Mouse (Mus musculus) G1E (cell line): ENCODE data around the gene AU021092. TPM values are rescaled to one million over a fixed set of nuclear protein-coding genes. Genes with fewer than 3 reads are reported as not detected.

Experiments used
- ATAC-seq: 2 replicates; pipeline ENCODE4 v1.8.0; 2016; ENCODE audit warnings: mild to moderate bottlenecking; ENCODE audit not compliant: insufficient number of reproducible peaks, poor library complexity, low FRiP score, severe bottlenecking; ENCODE audit errors: extremely low read depth
- DNase-seq: peaks from one replicate; pipeline ENCODE4 v3.0.0; 2012; ENCODE audit warnings: low spot score
- H3K27me3 ChIP-seq: 2 replicates; pipeline ENCODE4 v1.6.1; 2012; ENCODE audit warnings: mild to moderate bottlenecking, low read length, inconsistent platforms; ENCODE audit not compliant: insufficient read depth
- H3K36me3 ChIP-seq: replicated peaks from 2 replicates; pipeline ENCODE3; 2012; ENCODE audit warnings: mild to moderate bottlenecking, inconsistent platforms
- H3K4me1 ChIP-seq: 2 replicates; pipeline ENCODE4 v1.6.1; 2012; ENCODE audit warnings: low read depth, low read length, inconsistent platforms, mixed read lengths; ENCODE audit not compliant: insufficient read depth
- H3K4me3 ChIP-seq: 2 replicates; pipeline ENCODE4 v1.5.1; 2012; ENCODE audit warnings: low read depth, mild to moderate bottlenecking, inconsistent platforms, low read length, moderate library complexity, mixed read lengths
- H3K9me3 ChIP-seq: replicated peaks from 2 replicates; pipeline ENCODE4 v1.6.1; 2012; ENCODE audit warnings: inconsistent platforms
- CTCF ChIP-seq: IDR thresholded peaks from 2 replicates; pipeline ENCODE4 v1.5.1; 2012; ENCODE audit warnings: low read depth, low read length, inconsistent platforms, mixed read lengths
- GATA1 ChIP-seq: IDR thresholded peaks from 2 replicates; pipeline ENCODE4 v1.6.1; 2012; ENCODE audit warnings: borderline replicate concordance, low read length, inconsistent platforms, mixed read lengths
- GATA2 ChIP-seq: IDR thresholded peaks from 2 replicates; pipeline ENCODE4 v1.6.1; 2012; ENCODE audit warnings: low read depth, low read length, inconsistent platforms, borderline replicate concordance
- POLR2AphosphoS5 ChIP-seq: IDR thresholded peaks from 2 replicates; pipeline ENCODE4 v1.6.1; 2012; ENCODE audit warnings: low read depth, low read length, inconsistent platforms; ENCODE audit not compliant: insufficient replicate concordance
- TAL1 ChIP-seq: conservative IDR thresholded peaks from 2 replicates; pipeline ENCODE4 v1.6.1; 2012; ENCODE audit warnings: low read depth, low read length, inconsistent platforms, mixed read lengths
- polyA plus RNA-seq: library from polyadenylated mRNA; stranded (reverse); fragments of >175 nt; gene quantifications from 2 replicates; pipeline ENCODE4 v1.2.3, GENCODE M21; 2012
- total RNA-seq, 2 experiments: library from RNA; stranded (forward) in 1 of 2; stranded (reverse) in 1 of 2; fragments of 200-1000 nt in 1 of 2; fragments of >200 nt in 1 of 2; fragmentation: Nextera tagmentation in 1 of 2; gene quantifications; 2 replicates each; pipeline ENCODE4 v1.2.3; 2014 to 2017

AU021092 gene
- total and polyA plus RNA-seq, 3 experiments, result not detected

- Histone ChIP-seq H3K4me1 (peaks cover 26% of the 10 kb centered on the region), H3K27me3 (peaks cover 5% of the 10 kb centered on the region; the same call in 1 of the 2 replicates), H3K4me3 (no peak overlapping the region), H3K36me3 (peaks cover 32% of the 10 kb centered on the region), H3K9me3 (no peaks in the 10 kb centered on the region)
- DNase-seq (no peak), ATAC-seq (no peak)
- TF ChIP-seq CTCF, result no peak
- no peak for TF ChIP-seq POLR2AphosphoS5
- TF ChIP-seq TAL1, result no peak
- TF ChIP-seq GATA1, result no peak
- TF ChIP-seq GATA2, result no peak
These were observed 16.6 kb downstream of the AU021092 start for GRCm38 (mm10) chr16:5205431-5205970.

GRCm38 (mm10) chr16:5203668-5204433, 18.2 kb downstream of the AU021092 start, which contains the start of gene Nagpa:
Nagpa (minus strand) TSS chr16:5204012.
- TF ChIP-seq GATA1 (no peak), CTCF (no peak), GATA2 (no peak), TAL1 (no peak), POLR2AphosphoS5 (no peak)
- DNase-seq (peak; percentile 91), ATAC-seq (peak; percentile 71)
- H3K9me3 ChIP-seq, result no peaks in the 10 kb centered on the region
- no peaks in the 10 kb centered on the region for H3K27me3 ChIP-seq
- H3K36me3 ChIP-seq, result peaks cover 48% of the 10 kb centered on the region
- peak within 1 kb of the TSS; percentile 97 for H3K4me3 ChIP-seq
- H3K4me1 ChIP-seq, result peaks cover 21% of the 10 kb centered on the region

- H3K9me3 ChIP-seq, result no peaks in the 10 kb centered on the region
- H3K27me3 ChIP-seq, result no peaks in the 10 kb centered on the region
- ATAC-seq (no peak), DNase-seq (peak; percentile 48)
- H3K4me3 ChIP-seq, result peak overlapping the region; percentile 97
- peaks cover 55% of the 10 kb centered on the region for H3K36me3 ChIP-seq
- TF ChIP-seq GATA2 (no peak), POLR2AphosphoS5 (no peak)
- H3K4me1 ChIP-seq, result peaks cover 21% of the 10 kb centered on the region
These were observed 18.9 kb downstream of the AU021092 start for GRCm38 (mm10) chr16:5203200-5203599.

DNA sequence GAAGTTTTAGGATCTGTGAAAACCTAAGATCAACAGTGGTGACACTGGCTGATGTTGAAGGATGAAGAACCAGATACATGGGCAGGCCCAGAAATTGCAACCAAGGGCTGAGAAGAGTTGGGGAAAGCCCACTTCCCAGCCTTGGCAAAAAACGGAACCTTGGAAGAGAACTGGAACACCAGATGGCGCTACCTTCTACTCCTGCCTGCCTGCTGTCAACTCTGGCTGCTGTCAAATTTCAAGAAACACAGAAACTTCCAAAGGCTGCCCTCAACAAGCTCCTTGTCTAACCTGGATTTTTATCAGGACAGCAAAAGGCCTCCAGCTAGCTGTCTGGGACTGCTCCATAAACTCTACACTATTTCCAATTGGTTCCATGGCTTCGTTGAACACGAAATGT, 19.4 kb downstream of the AU021092 start:
- Histone ChIP-seq H3K4me3 (peak overlapping the region; percentile 97), H3K4me1 (peaks cover 21% of the 10 kb centered on the region), H3K9me3 (no peaks in the 10 kb centered on the region), H3K27me3 (no peaks in the 10 kb centered on the region), H3K36me3 (peaks cover 60% of the 10 kb centered on the region)
- peak; percentile 71 for DNase-seq
- no peak for TF ChIP-seq GATA2
- TF ChIP-seq GATA1, result no peak
- TF ChIP-seq TAL1, result no peak
- no peak for TF ChIP-seq POLR2AphosphoS5
- no peak for TF ChIP-seq CTCF
- no peak; the same call in 1 of the 2 replicates for ATAC-seq

DNA sequence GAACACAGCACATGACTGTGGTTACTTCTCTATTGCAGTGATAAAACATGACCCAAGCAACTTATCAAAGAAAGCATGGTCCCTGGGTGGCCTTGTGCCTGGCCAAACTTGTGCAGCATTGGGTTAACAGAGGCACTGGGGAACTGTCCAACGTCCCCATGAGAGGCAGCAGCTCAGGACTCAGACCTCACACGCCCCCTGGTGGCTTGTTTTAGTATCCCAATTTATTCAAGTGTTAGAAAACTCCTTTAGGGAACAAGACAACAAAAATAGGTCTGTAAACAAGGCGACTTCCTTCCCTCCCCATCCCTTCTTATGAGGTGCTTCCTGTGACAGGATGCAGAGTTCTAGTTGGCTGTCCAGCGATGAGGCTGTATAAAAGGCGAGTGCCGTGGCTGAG, 27.0 kb downstream of the AU021092 start:
- TF ChIP-seq GATA1, result no peak
- TF ChIP-seq GATA2, result no peak
- no peak for TF ChIP-seq TAL1
- TF ChIP-seq CTCF, result peak; percentile 54; the same call in 1 of the 2 replicates
- TF ChIP-seq POLR2AphosphoS5, result no peak
- H3K4me3 ChIP-seq, result no peak overlapping the region
- peaks cover 3% of the 10 kb centered on the region; the same call in 1 of the 2 replicates for H3K27me3 ChIP-seq
- no peaks in the 10 kb centered on the region for H3K9me3 ChIP-seq
- DNase-seq (peak; percentile 52), ATAC-seq (peak; percentile 45; the same call in 1 of the 2 replicates)
- H3K4me1 ChIP-seq, result no peaks in the 10 kb centered on the region; the same call in 1 of the 2 replicates
- peaks cover 54% of the 10 kb centered on the region for H3K36me3 ChIP-seq

DNA sequence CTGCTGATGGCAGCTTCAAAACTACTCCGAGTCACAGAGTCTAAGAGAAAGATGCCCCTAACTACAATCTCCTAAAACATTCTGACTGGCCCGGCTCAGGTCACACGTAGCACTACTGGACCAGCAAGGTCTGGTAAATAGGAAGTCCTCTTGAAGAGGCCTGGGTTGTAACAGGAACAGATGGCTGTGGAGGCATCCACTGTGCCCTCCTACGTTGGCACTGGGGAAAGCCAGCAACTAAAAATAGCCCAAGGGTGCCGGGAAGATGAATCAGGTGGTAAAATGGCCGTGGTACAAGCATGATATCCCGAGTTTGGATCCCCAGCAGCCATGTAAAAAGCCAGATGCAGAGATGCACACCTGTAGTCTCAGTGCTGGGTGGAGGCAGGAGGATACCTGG, 35.9 kb downstream of the AU021092 start:
- Histone ChIP-seq H3K36me3 (no peaks in the 10 kb centered on the region), H3K9me3 (no peaks in the 10 kb centered on the region), H3K4me3 (no peak overlapping the region), H3K4me1 (no peaks in the 10 kb centered on the region), H3K27me3 (peaks cover 19% of the 10 kb centered on the region)
- TF ChIP-seq POLR2AphosphoS5 (no peak), GATA2 (no peak), CTCF (no peak), TAL1 (no peak), GATA1 (no peak)
- DNase-seq, result no peak
- no peak for ATAC-seq

GRCm38 (mm10) chr16:5185691-5186090, 36.4 kb downstream of the AU021092 start:
- ATAC-seq (no peak), DNase-seq (no peak)
- H3K36me3 ChIP-seq, result no peaks in the 10 kb centered on the region
- H3K9me3 ChIP-seq, result no peaks in the 10 kb centered on the region
- no peak overlapping the region for H3K4me3 ChIP-seq
- peaks cover 20% of the 10 kb centered on the region for H3K27me3 ChIP-seq
- H3K4me1 ChIP-seq, result no peaks in the 10 kb centered on the region
- TF ChIP-seq GATA1 (no peak), CTCF (no peak), TAL1 (no peak), POLR2AphosphoS5 (no peak), GATA2 (no peak)
